Comparison of ENCODE assay signal across 8 mouse cellular contexts in genomic region chr5:50058421-50059286, GRCm38 (mm10). TPM values are rescaled to one million over a fixed set of nuclear protein-coding genes. Genes with fewer than 3 reads are reported as not detected.
DNase-seq lines count a peak whose midpoint lies in the region; ATAC-seq lines count a peak whose summit lies in the region.

TSS of gene Adgra3 (minus strand) at chr5:50059006.

- DNase-seq in T-cell, adult 2 months (ENCODE audit: low spot score), result peak; percentile 18
- DNase-seq in cerebellum, adult 9-10 months, result peak; percentile 12
- DNase-seq in frontal cortex, adult 2 months (ENCODE audit: extremely low spot score in 1 of 2, low spot score in 1 of 2), result peak in 1 of 2 experiments; percentile 40
- DNase-seq in layer of hippocampus, postnatal 10 days (ENCODE audit: low spot score in 2 of 2), result peak; percentile 42 to 67
- peak; percentile 86 for DNase-seq in lung, postnatal 25 days (ENCODE audit: low spot score)
- peak; percentile 25 to 26 for DNase-seq in right cerebral cortex, adult 2 months (ENCODE audit: low spot score in 2 of 2)
- DNase-seq in yolk sac, embryonic 10.5 days (ENCODE audit: low spot score), result peak; percentile 88

- ATAC-seq in hematopoietic stem cell, adult 5-6 weeks (replicated peaks in 1 of 2; ENCODE audit: insufficient read depth in 1 of 2, low FRiP score in 2 of 2, low TSS enrichment in 1 of 2, low read depth in 1 of 2, poor library complexity in 2 of 2, severe bottlenecking in 2 of 2), result peak; percentile 89 to 95

RNA-seq across cellular contexts. Expression of gene Adgra3, which starts in this region (rescaled TPM):
- 18.8 and 20.5 TPM in 2 replicates for polyA plus RNA-seq in frontal cortex, adult 2 months (2012; rRNA removed)
- 11.8 and 16.5 TPM in 2 replicates for total RNA-seq in hematopoietic stem cell, adult 5-6 weeks (2017)
- 10 to 100 TPM; 44.7 to 54.0 TPM for total RNA-seq in layer of hippocampus, postnatal 10 days (2021)
